Mouse (Mus musculus) kidney, postnatal 0 days (tissue): ENCODE results near the gene Rassf5. TPM values are rescaled to one million over a fixed set of nuclear protein-coding genes. Genes with fewer than 3 reads are reported as not detected.
"Not testable (repeated sequence)": the region's sequence is repeated elsewhere in the genome, so short reads cannot be mapped to it uniquely, and the experiment has no call there.

ENCODE experiments used
- ATAC-seq: fragments of 200-750 bp; cut with Nextera tagmentation; replicated peaks from 2 replicates; pipeline ENCODE4 v1.8.0; 2017; ENCODE audit warnings: low read depth, moderate number of reproducible peaks, moderate TSS enrichment, moderate library complexity; ENCODE audit not compliant: low FRiP score
- DNase-seq: peaks from one replicate; pipeline ENCODE4 v3.0.0-alpha.2; 2016; ENCODE audit warnings: low spot score
- H3K27ac ChIP-seq: fragments of 300-500 bp; sonication (generic); 2 replicates; pipeline ENCODE4 v1.5.1; 2014; ENCODE audit warnings: mild to moderate bottlenecking
- H3K27me3 ChIP-seq: fragments of 300-500 bp; sonication (generic); 2 replicates; pipeline ENCODE4 v1.6.1; 2014; ENCODE audit warnings: low read length, mixed read lengths; ENCODE audit not compliant: insufficient read depth
- H3K36me3 ChIP-seq: fragments of 300-500 bp; sonication (generic); 2 replicates; pipeline ENCODE4 v1.6.1; 2014; ENCODE audit warnings: low read length, mixed read lengths; ENCODE audit not compliant: insufficient read depth
- H3K4me1 ChIP-seq: fragments of 300-500 bp; sonication (generic); replicated peaks from 2 replicates; pipeline ENCODE4 v1.6.1; 2014; ENCODE audit warnings: antibody characterized with exemption, low read length, mixed read lengths; ENCODE audit not compliant: insufficient read depth
- H3K4me2 ChIP-seq: fragments of 300-500 bp; sonication (generic); 2 replicates; pipeline ENCODE4 v1.6.1; 2014; ENCODE audit warnings: mild to moderate bottlenecking, low read length, moderate library complexity, mixed read lengths
- H3K4me3 ChIP-seq: fragments of 300-500 bp; sonication (generic); replicated peaks from 2 replicates; pipeline ENCODE4 v1.5.1; 2014; ENCODE audit warnings: low read depth, low read length
- H3K9ac ChIP-seq: fragments of 300-500 bp; sonication (generic); 2 replicates; pipeline ENCODE4 v1.6.1; 2014; ENCODE audit warnings: low read depth, low read length
- H3K9me3 ChIP-seq: fragments of 300-500 bp; sonication (generic); replicated peaks from 2 replicates; pipeline ENCODE4 v1.6.1; 2016; ENCODE audit warnings: low read length, inconsistent platforms, mixed read lengths
- CTCF ChIP-seq: IDR thresholded peaks from 2 replicates; pipeline ENCODE4 v1.5.1; 2016; ENCODE audit warnings: antibody characterized with exemption, low read depth, mild to moderate bottlenecking, moderate library complexity
- whole genome bisulfite sequencing: fragments of 180-500 bp; shearing (Covaris S2); extraction: QIAGEN DNeasy Blood & Tissue Kit; methylation state at CpG from one replicate; pipeline ENCODE4 v1.1.7; 2014; 5-methylcytosine and 5-hydroxymethylcytosine counted together
- polyA plus RNA-seq: library from polyadenylated mRNA; unstranded; fragments of >200 nt; fragmentation: Nextera tagmentation; extraction: Ambion mirVana; gene quantifications from 2 replicates; pipeline ENCODE4 v1.2.1, GENCODE M21; 2015

The Rassf5 gene
- polyA plus RNA-seq, 1 experiment from 2014 or later = 3.4 TPM

GRCm38 (mm10) chr1:131263905-131264304, 18.8 kb upstream of the Rassf5 start:
- Histone ChIP-seq H3K27ac (no peak overlapping the region), H3K9ac (no peak overlapping the region), H3K9me3 (no peaks in the 10 kb centered on the region), H3K4me2 (no peak overlapping the region), H3K4me1 (no peaks in the 10 kb centered on the region), H3K36me3 (no peaks in the 10 kb centered on the region), H3K4me3 (no peak overlapping the region), H3K27me3 (no peaks in the 10 kb centered on the region)
- 78% methylated on average over 12 of the region's 12 CpGs for WGBS
- DNase-seq (no peak), ATAC-seq (0 out of 2 replicates have a peak, but pooled peaks have one; percentile 41)
- TF ChIP-seq CTCF = no peak

GRCm38 (mm10) chr1:131260309-131260656, 15.2 kb upstream of the Rassf5 start:
- WGBS = 29% methylated on average over 10 of the region's 10 CpGs
- H3K4me3 ChIP-seq = no peak overlapping the region
- peak; percentile 80 for DNase-seq
- H3K27me3 ChIP-seq = no peaks in the 10 kb centered on the region
- H3K27ac ChIP-seq = no peak overlapping the region
- H3K9ac ChIP-seq = no peak overlapping the region
- no peak for ATAC-seq
- no peaks in the 10 kb centered on the region for H3K9me3 ChIP-seq
- peak; percentile 90 for TF ChIP-seq CTCF
- no peaks in the 10 kb centered on the region for H3K4me1 ChIP-seq
- H3K4me2 ChIP-seq = no peak overlapping the region
- H3K36me3 ChIP-seq = no peaks in the 10 kb centered on the region

- H3K27ac ChIP-seq = no peak overlapping the region
- WGBS = 71% methylated on average over 10 of the region's 10 CpGs
- no peaks in the 10 kb centered on the region for H3K36me3 ChIP-seq
- H3K9ac ChIP-seq = no peak overlapping the region
- no peak overlapping the region for H3K4me3 ChIP-seq
- H3K4me1 ChIP-seq = no peaks in the 10 kb centered on the region
- TF ChIP-seq CTCF = no peak
- ATAC-seq (no peak), DNase-seq (no peak)
- no peak overlapping the region for H3K4me2 ChIP-seq
- H3K9me3 ChIP-seq = no peaks in the 10 kb centered on the region
- no peaks in the 10 kb centered on the region for H3K27me3 ChIP-seq
Measured at GRCm38 (mm10) chr1:131259632-131260308, 14.7 kb upstream of the Rassf5 start.

GRCm38 (mm10) chr1:131257288-131257687, 12.2 kb upstream of the Rassf5 start:
- WGBS = 78% methylated on average over 6 of the region's 6 CpGs
- Histone ChIP-seq H3K9me3 (no peaks in the 10 kb centered on the region), H3K4me2 (no peak overlapping the region), H3K27me3 (no peaks in the 10 kb centered on the region), H3K27ac (no peak overlapping the region), H3K36me3 (no peaks in the 10 kb centered on the region), H3K4me1 (no peaks in the 10 kb centered on the region), H3K9ac (no peak overlapping the region), H3K4me3 (no peak overlapping the region)
- DNase-seq (no peak), ATAC-seq (no peak)
- TF ChIP-seq CTCF = no peak

GRCm38 (mm10) chr1:131252516-131253250, 7.6 kb upstream of the Rassf5 start:
- ATAC-seq, H3K4me3 ChIP-seq, H3K27ac ChIP-seq, H3K4me2 ChIP-seq, H3K36me3 ChIP-seq, DNase-seq, H3K27me3 ChIP-seq, H3K9ac ChIP-seq, H3K4me1 ChIP-seq, H3K9me3 ChIP-seq: not testable (repeated sequence)
- 70% methylated on average over 7 of the region's 7 CpGs for WGBS

- Histone ChIP-seq H3K4me1 (peaks cover 24% of the 10 kb centered on the region), H3K9me3 (no peaks in the 10 kb centered on the region), H3K9ac (0 out of 2 replicates have a peak overlapping the region, but pooled peaks have one; percentile 35), H3K27me3 (no peaks in the 10 kb centered on the region), H3K36me3 (no peaks in the 10 kb centered on the region), H3K27ac (no peak overlapping the region), H3K4me2 (peak overlapping the region; percentile 43), H3K4me3 (no peak overlapping the region; the same call in 1 of the 2 replicates)
- ATAC-seq (no peak), DNase-seq (peak; percentile 85)
- TF ChIP-seq CTCF = peak; percentile 73
- WGBS = 6% methylated on average over 7 of the region's 7 CpGs
Measured at GRCm38 (mm10) chr1:131246433-131247395, 1.7 kb upstream of the Rassf5 start.
